Mouse (Mus musculus) embryonic facial prominence, embryonic 14.5 days (tissue): ENCODE measurements around the gene Gm20696. TPM values are rescaled to one million over a fixed set of nuclear protein-coding genes. Genes with fewer than 3 reads are reported as not detected.
A peak's percentile ranks its signal among the peaks of the same experiment; 100 is the strongest.

ENCODE experiments used
- ATAC-seq: fragments of 200-750 bp; cut with Nextera tagmentation; 2 replicates; pipeline ENCODE4 v1.8.0; 2017; ENCODE audit warnings: low read depth, moderate number of reproducible peaks, moderate TSS enrichment
- DNase-seq: peaks from one replicate; pipeline ENCODE4 v3.0.0-alpha.2; 2015; ENCODE audit warnings: low spot score
- H3K27ac ChIP-seq: fragments of 300-500 bp; sonication (generic); replicated peaks from 2 replicates; pipeline ENCODE4 v1.5.1; 2014; ENCODE audit warnings: low read depth, mild to moderate bottlenecking, low read length, moderate library complexity
- H3K27me3 ChIP-seq: fragments of 300-500 bp; sonication (generic); replicated peaks from 2 replicates; pipeline ENCODE4 v1.6.1; 2014; ENCODE audit warnings: low read length; ENCODE audit not compliant: control insufficient read depth, insufficient read depth
- H3K36me3 ChIP-seq: fragments of 300-500 bp; sonication (generic); 2 replicates; pipeline ENCODE4 v1.6.1; 2014; ENCODE audit warnings: low read length, mixed read lengths; ENCODE audit not compliant: control insufficient read depth, insufficient read depth
- H3K4me1 ChIP-seq: fragments of 300-500 bp; sonication (generic); 2 replicates; pipeline ENCODE4 v1.6.1; 2014; ENCODE audit warnings: antibody characterized with exemption, low read length; ENCODE audit not compliant: control insufficient read depth, insufficient read depth
- H3K4me2 ChIP-seq: fragments of 300-500 bp; sonication (generic); 2 replicates; pipeline ENCODE4 v1.6.1; 2014; ENCODE audit warnings: low read depth, mild to moderate bottlenecking, low read length, moderate library complexity, mixed read lengths
- H3K4me3 ChIP-seq: fragments of 300-500 bp; sonication (generic); 2 replicates; pipeline ENCODE4 v1.5.1; 2014; ENCODE audit warnings: low read depth, mild to moderate bottlenecking, low read length
- H3K9ac ChIP-seq: fragments of 300-500 bp; sonication (generic); 2 replicates; pipeline ENCODE4 v1.6.1; 2014; ENCODE audit warnings: low read depth, mild to moderate bottlenecking, low read length, moderate library complexity, mixed read lengths
- H3K9me3 ChIP-seq: fragments of 300-500 bp; sonication (generic); 2 replicates; pipeline ENCODE4 v1.6.1; 2016; ENCODE audit warnings: low read length; ENCODE audit not compliant: control insufficient read depth
- WGBS: fragments of 180-500 bp; shearing (Covaris S2); extraction: QIAGEN DNeasy Blood & Tissue Kit; methylation state at CpG from one replicate; pipeline ENCODE4 v1.1.7; 2014; 5-methylcytosine and 5-hydroxymethylcytosine counted together
- polyA plus RNA-seq: library from polyadenylated mRNA; unstranded; fragments of >200 nt; fragmentation: Nextera tagmentation; extraction: Ambion mirVana; gene quantifications from 2 replicates; pipeline ENCODE4 v1.2.1, GENCODE M21; 2014

Gm20696 gene
- polyA plus RNA-seq, 1 experiment from 2014 or later, result 3.0 TPM

- no peak overlapping the region for H3K27ac ChIP-seq
- no peaks in the 10 kb centered on the region for H3K9me3 ChIP-seq
- WGBS, result 51% methylated on average over 17 of the region's 17 CpGs
- peak overlapping the region; percentile 42; the same call in 1 of the 2 replicates for H3K9ac ChIP-seq
- H3K4me3 ChIP-seq, result no peak overlapping the region
- H3K4me2 ChIP-seq, result no peak overlapping the region
- peaks cover 32% of the 10 kb centered on the region for H3K4me1 ChIP-seq
- H3K36me3 ChIP-seq, result no peaks in the 10 kb centered on the region
- no peaks in the 10 kb centered on the region for H3K27me3 ChIP-seq
- no peak for ATAC-seq
- no peak for DNase-seq
These were observed 51.9 kb downstream of the Gm20696 start for GRCm38 (mm10) chr6:99614566-99615271.

- Histone ChIP-seq H3K4me2 (no peak overlapping the region), H3K27me3 (no peaks in the 10 kb centered on the region), H3K27ac (no peak overlapping the region), H3K9ac (no peak overlapping the region), H3K9me3 (no peaks in the 10 kb centered on the region), H3K4me3 (no peak overlapping the region), H3K4me1 (peaks cover 28% of the 10 kb centered on the region), H3K36me3 (no peaks in the 10 kb centered on the region)
- ATAC-seq, result no peak
- no peak for DNase-seq
- 64% methylated on average over 6 of the region's 6 CpGs for WGBS
These were observed 54.7 kb downstream of the Gm20696 start for GRCm38 (mm10) chr6:99611866-99612265.

GRCm38 (mm10) chr6:99610454-99611427 lies 55.9 kb downstream of the Gm20696 start:
- 26% methylated on average over 14 of the region's 14 CpGs for WGBS
- Histone ChIP-seq H3K9ac (0 out of 2 replicates have a peak overlapping the region, but pooled peaks have one; percentile 26), H3K4me1 (peaks cover 27% of the 10 kb centered on the region), H3K36me3 (no peaks in the 10 kb centered on the region), H3K27me3 (no peaks in the 10 kb centered on the region), H3K27ac (peak overlapping the region; percentile 9; the same call in 1 of the 2 replicates), H3K9me3 (no peaks in the 10 kb centered on the region), H3K4me3 (no peak overlapping the region), H3K4me2 (peak overlapping the region; percentile 31)
- 0 out of 2 replicates have a peak, but pooled peaks have one; percentile 65 for ATAC-seq
- peak; percentile 77 for DNase-seq

GRCm38 (mm10) chr6:99606079-99606478 lies 60.5 kb downstream of the Gm20696 start:
- ATAC-seq (no peak), DNase-seq (no peak)
- peaks cover 8% of the 10 kb centered on the region for H3K4me1 ChIP-seq
- no peak overlapping the region for H3K4me2 ChIP-seq
- no peaks in the 10 kb centered on the region for H3K36me3 ChIP-seq
- H3K27ac ChIP-seq, result no peak overlapping the region
- no peak overlapping the region for H3K9ac ChIP-seq
- 65% methylated on average over 7 of the region's 7 CpGs for WGBS
- no peaks in the 10 kb centered on the region for H3K9me3 ChIP-seq
- H3K4me3 ChIP-seq, result no peak overlapping the region
- no peaks in the 10 kb centered on the region for H3K27me3 ChIP-seq

- 48% methylated on average over 2 of the region's 2 CpGs for WGBS
- Histone ChIP-seq H3K36me3 (no peaks in the 10 kb centered on the region), H3K4me1 (peaks cover 1% of the 10 kb centered on the region; the same call in 1 of the 2 replicates), H3K27me3 (no peaks in the 10 kb centered on the region), H3K9me3 (no peaks in the 10 kb centered on the region), H3K9ac (no peak overlapping the region), H3K27ac (no peak overlapping the region), H3K4me2 (no peak overlapping the region), H3K4me3 (no peak overlapping the region)
- DNase-seq (peak; percentile 89), ATAC-seq (peak; percentile 35)
These were observed 61.8 kb downstream of the Gm20696 start for GRCm38 (mm10) chr6:99604758-99605157.

GRCm38 (mm10) chr6:99602434-99602833 lies 64.2 kb downstream of the Gm20696 start:
- Histone ChIP-seq H3K4me2 (no peak overlapping the region), H3K27me3 (no peaks in the 10 kb centered on the region), H3K9me3 (no peaks in the 10 kb centered on the region), H3K9ac (no peak overlapping the region), H3K4me1 (peaks cover 7% of the 10 kb centered on the region; the same call in 1 of the 2 replicates), H3K36me3 (no peaks in the 10 kb centered on the region), H3K27ac (no peak overlapping the region), H3K4me3 (no peak overlapping the region)
- DNase-seq (no peak), ATAC-seq (no peak)
- WGBS, result 76% methylated on average over 7 of the region's 7 CpGs

- Histone ChIP-seq H3K9ac (no peak overlapping the region), H3K27me3 (no peaks in the 10 kb centered on the region), H3K4me3 (no peak overlapping the region), H3K4me2 (no peak overlapping the region), H3K27ac (0 out of 2 replicates have a peak overlapping the region, but pooled peaks have one; percentile 11), H3K9me3 (no peaks in the 10 kb centered on the region), H3K36me3 (no peaks in the 10 kb centered on the region), H3K4me1 (peaks cover 7% of the 10 kb centered on the region; the same call in 1 of the 2 replicates)
- ATAC-seq (no peak), DNase-seq (peak; percentile 54)
- 57% methylated on average over 8 of the region's 8 CpGs for WGBS
These were observed 65.7 kb downstream of the Gm20696 start for GRCm38 (mm10) chr6:99600886-99601285.

- peak overlapping the region; percentile 39 for H3K4me2 ChIP-seq
- no peaks in the 10 kb centered on the region for H3K9me3 ChIP-seq
- H3K36me3 ChIP-seq, result no peaks in the 10 kb centered on the region
- H3K9ac ChIP-seq, result no peak overlapping the region
- H3K27me3 ChIP-seq, result no peaks in the 10 kb centered on the region
- H3K4me3 ChIP-seq, result no peak overlapping the region
- peaks cover 7% of the 10 kb centered on the region; the same call in 1 of the 2 replicates for H3K4me1 ChIP-seq
- H3K27ac ChIP-seq, result 0 out of 2 replicates have a peak overlapping the region, but pooled peaks have one; percentile 11
- peak; percentile 91 for DNase-seq
- 27% methylated on average over 10 of the region's 10 CpGs for WGBS
- peak; percentile 72 for ATAC-seq
These were observed 66.3 kb downstream of the Gm20696 start for GRCm38 (mm10) chr6:99600168-99600793.
